Mouse (Mus musculus): ENCODE data around the gene Helq. TPM values are rescaled to one million over a fixed set of nuclear protein-coding genes. Genes with fewer than 3 reads are reported as not detected.
A peak's percentile ranks its signal among the peaks of the same experiment; 100 is the strongest.

The Helq gene
- polyA plus RNA-seq, 1 experiment from 2014 or later, result 16.0 TPM

GRCm38 (mm10) chr5:100819568-100820480 is 21.4 kb upstream of the Helq start:
- ATAC-seq (no peak), DNase-seq (ENCODE audit: low spot score) (no peak)
- H3K4me2 ChIP-seq (ENCODE audit: low read length), result peak overlapping the region; percentile 86
- 27% methylated on average over 16 of the region's 16 CpGs for WGBS
- H3K27ac ChIP-seq (ENCODE audit: low read depth, low read length), result no peak overlapping the region
- H3K9ac ChIP-seq (ENCODE audit: low read length), result peak overlapping the region; percentile 95
- peak overlapping the region; percentile 80 for H3K4me3 ChIP-seq (ENCODE audit: low read depth, low read length)
- H3K27me3 ChIP-seq (replicated peaks; ENCODE audit: control insufficient read depth, insufficient read depth, low read length), result 0 out of 2 replicates have a peak, but pooled peaks cover 3% of the 10 kb centered on the region
- H3K4me1 ChIP-seq (ENCODE audit: control insufficient read depth, insufficient read depth, low read length), result no peaks in the 10 kb centered on the region
- no peaks in the 10 kb centered on the region for H3K9me3 ChIP-seq (replicated peaks; ENCODE audit: control insufficient read depth, low read length)
- peaks cover 3% of the 10 kb centered on the region; the same call in 1 of the 2 replicates for H3K36me3 ChIP-seq (ENCODE audit: control insufficient read depth, insufficient read depth, low read length)

DNA sequence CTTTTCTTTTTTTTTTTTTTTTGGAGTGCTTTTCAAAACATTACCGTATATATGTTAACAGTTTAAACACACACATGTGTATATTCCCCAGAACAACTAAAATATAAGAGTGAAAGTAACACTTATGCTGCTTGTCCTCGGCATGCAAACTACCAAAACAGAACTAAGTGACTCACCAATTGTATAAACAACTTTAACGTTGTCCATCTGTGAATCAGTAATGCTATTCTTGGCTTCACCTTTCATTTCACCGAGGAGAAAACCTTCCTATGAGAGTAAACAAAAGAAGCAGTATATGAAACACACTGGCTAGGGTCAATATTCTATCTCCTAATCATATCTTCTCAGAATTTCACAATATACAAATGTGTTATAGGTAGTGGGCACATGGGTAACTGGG is 19.9 kb upstream of the Helq start:
- Histone ChIP-seq H3K9ac (ENCODE audit: low read length) (no peak overlapping the region), H3K4me3 (ENCODE audit: low read depth, low read length) (no peak overlapping the region), H3K4me2 (ENCODE audit: low read length) (no peak overlapping the region), H3K27me3 (replicated peaks; ENCODE audit: control insufficient read depth, insufficient read depth, low read length) (0 out of 2 replicates have a peak, but pooled peaks cover 3% of the 10 kb centered on the region), H3K9me3 (replicated peaks; ENCODE audit: control insufficient read depth, low read length) (no peaks in the 10 kb centered on the region), H3K36me3 (ENCODE audit: control insufficient read depth, insufficient read depth, low read length) (peaks cover 8% of the 10 kb centered on the region; the same call in 1 of the 2 replicates), H3K27ac (ENCODE audit: low read depth, low read length) (no peak overlapping the region), H3K4me1 (ENCODE audit: control insufficient read depth, insufficient read depth, low read length) (no peaks in the 10 kb centered on the region)
- 90% methylated on average over 4 of the region's 4 CpGs for WGBS
- DNase-seq (ENCODE audit: low spot score) (no peak), ATAC-seq (no peak)

DNA sequence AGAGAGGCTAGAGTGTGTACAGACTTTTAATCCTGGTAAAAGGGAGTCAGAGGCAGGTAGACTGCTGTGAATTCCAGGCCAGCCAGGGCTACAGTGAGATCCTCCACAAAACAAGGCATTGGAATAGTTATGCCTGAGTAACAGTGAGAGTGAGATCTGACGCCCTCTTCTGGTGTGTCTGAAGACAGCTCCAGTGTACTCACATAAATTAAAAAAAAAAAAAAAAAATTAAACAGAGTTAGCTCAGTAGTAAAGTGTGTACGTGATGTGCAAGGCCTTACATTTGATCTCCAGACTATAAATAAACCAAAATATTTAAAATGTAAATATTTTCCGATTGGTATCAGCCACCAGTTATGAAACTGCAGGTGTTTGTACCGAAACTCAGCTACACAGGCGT is 4.3 kb downstream of the Helq start:
- no peak for ATAC-seq
- H3K9ac ChIP-seq (ENCODE audit: low read length), result no peak overlapping the region
- no peaks in the 10 kb centered on the region for H3K27me3 ChIP-seq (replicated peaks; ENCODE audit: control insufficient read depth, insufficient read depth, low read length)
- DNase-seq (ENCODE audit: low spot score), result no peak
- no peaks in the 10 kb centered on the region for H3K9me3 ChIP-seq (replicated peaks; ENCODE audit: control insufficient read depth, low read length)
- 84% methylated on average over 5 of the region's 5 CpGs for WGBS
- H3K27ac ChIP-seq (ENCODE audit: low read depth, low read length), result no peak overlapping the region
- peaks cover 4% of the 10 kb centered on the region; the same call in 1 of the 2 replicates for H3K4me1 ChIP-seq (ENCODE audit: control insufficient read depth, insufficient read depth, low read length)
- H3K36me3 ChIP-seq (ENCODE audit: control insufficient read depth, insufficient read depth, low read length), result peaks cover 70% of the 10 kb centered on the region
- H3K4me3 ChIP-seq (ENCODE audit: low read depth, low read length), result no peak overlapping the region
- H3K4me2 ChIP-seq (ENCODE audit: low read length), result no peak overlapping the region

DNA sequence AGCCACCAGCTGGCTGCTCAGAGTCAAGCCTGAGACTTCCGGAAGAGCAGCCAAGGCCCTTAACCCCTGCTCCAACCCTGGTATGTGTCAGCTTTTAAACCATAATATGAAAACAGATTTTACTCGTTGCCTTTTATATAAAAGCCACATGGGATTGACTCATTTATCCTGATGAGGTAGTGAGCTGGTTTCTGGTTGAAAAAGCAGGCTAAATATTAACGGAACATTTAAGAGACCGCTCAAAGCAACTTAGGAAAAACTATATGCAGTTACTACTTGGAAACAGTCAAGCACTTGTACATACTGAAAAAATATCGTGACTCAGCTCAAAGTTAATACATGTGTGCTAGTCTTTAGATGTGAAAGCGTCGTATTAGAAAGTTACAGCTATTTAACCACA is 6.1 kb downstream of the Helq start:
- no peaks in the 10 kb centered on the region for H3K4me1 ChIP-seq (ENCODE audit: control insufficient read depth, insufficient read depth, low read length)
- no peak overlapping the region for H3K4me3 ChIP-seq (ENCODE audit: low read depth, low read length)
- no peak overlapping the region for H3K4me2 ChIP-seq (ENCODE audit: low read length)
- H3K9me3 ChIP-seq (replicated peaks; ENCODE audit: control insufficient read depth, low read length), result no peaks in the 10 kb centered on the region
- H3K36me3 ChIP-seq (ENCODE audit: control insufficient read depth, insufficient read depth, low read length), result peaks cover 87% of the 10 kb centered on the region
- no peak overlapping the region for H3K27ac ChIP-seq (ENCODE audit: low read depth, low read length)
- H3K9ac ChIP-seq (ENCODE audit: low read length), result no peak overlapping the region
- H3K27me3 ChIP-seq (replicated peaks; ENCODE audit: control insufficient read depth, insufficient read depth, low read length), result no peaks in the 10 kb centered on the region
- no peak for DNase-seq (ENCODE audit: low spot score)
- WGBS, result 91% methylated on average over 7 of the region's 7 CpGs
- no peak for ATAC-seq

- Histone ChIP-seq H3K4me1 (ENCODE audit: control insufficient read depth, insufficient read depth, low read length) (no peaks in the 10 kb centered on the region), H3K9ac (ENCODE audit: low read length) (no peak overlapping the region), H3K36me3 (ENCODE audit: control insufficient read depth, insufficient read depth, low read length) (peaks cover 93% of the 10 kb centered on the region), H3K27ac (ENCODE audit: low read depth, low read length) (no peak overlapping the region), H3K4me2 (ENCODE audit: low read length) (no peak overlapping the region), H3K9me3 (replicated peaks; ENCODE audit: control insufficient read depth, low read length) (no peaks in the 10 kb centered on the region), H3K27me3 (replicated peaks; ENCODE audit: control insufficient read depth, insufficient read depth, low read length) (no peaks in the 10 kb centered on the region), H3K4me3 (ENCODE audit: low read depth, low read length) (no peak overlapping the region)
- DNase-seq (ENCODE audit: low spot score) (no peak), ATAC-seq (no peak)
- 95% methylated on average over 9 of the region's 9 CpGs for WGBS
These were observed 10.9 kb downstream of the Helq start for GRCm38 (mm10) chr5:100787527-100787926.

DNA sequence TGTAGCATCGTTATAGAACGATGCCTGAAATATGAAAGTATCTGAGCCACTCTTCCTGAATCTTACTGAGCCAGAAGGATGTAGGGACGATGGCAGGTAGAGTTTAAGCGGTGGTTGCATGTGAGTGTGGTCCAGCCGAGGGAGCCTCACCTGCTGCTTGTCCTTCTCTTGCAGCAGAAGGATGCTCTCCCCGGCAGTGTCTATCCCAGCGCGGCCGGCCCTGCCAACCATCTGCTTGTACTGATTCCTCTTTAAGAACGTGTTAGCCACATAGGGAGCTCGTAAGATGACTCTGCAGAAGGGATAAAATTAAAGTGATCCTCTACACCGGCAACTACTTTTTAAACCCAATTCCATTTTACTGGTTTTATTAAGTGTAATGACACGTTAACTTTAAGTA is 19.4 kb downstream of the Helq start:
- H3K27ac ChIP-seq (ENCODE audit: low read depth, low read length), result no peak overlapping the region
- no peak overlapping the region for H3K4me3 ChIP-seq (ENCODE audit: low read depth, low read length)
- H3K9me3 ChIP-seq (replicated peaks; ENCODE audit: control insufficient read depth, low read length), result no peaks in the 10 kb centered on the region
- peaks cover 80% of the 10 kb centered on the region for H3K36me3 ChIP-seq (ENCODE audit: control insufficient read depth, insufficient read depth, low read length)
- H3K27me3 ChIP-seq (replicated peaks; ENCODE audit: control insufficient read depth, insufficient read depth, low read length), result no peaks in the 10 kb centered on the region
- DNase-seq (ENCODE audit: low spot score), result no peak
- no peak for ATAC-seq
- no peaks in the 10 kb centered on the region for H3K4me1 ChIP-seq (ENCODE audit: control insufficient read depth, insufficient read depth, low read length)
- no peak overlapping the region for H3K9ac ChIP-seq (ENCODE audit: low read length)
- no peak overlapping the region for H3K4me2 ChIP-seq (ENCODE audit: low read length)
- 94% methylated on average over 13 of the region's 13 CpGs for WGBS

DNA sequence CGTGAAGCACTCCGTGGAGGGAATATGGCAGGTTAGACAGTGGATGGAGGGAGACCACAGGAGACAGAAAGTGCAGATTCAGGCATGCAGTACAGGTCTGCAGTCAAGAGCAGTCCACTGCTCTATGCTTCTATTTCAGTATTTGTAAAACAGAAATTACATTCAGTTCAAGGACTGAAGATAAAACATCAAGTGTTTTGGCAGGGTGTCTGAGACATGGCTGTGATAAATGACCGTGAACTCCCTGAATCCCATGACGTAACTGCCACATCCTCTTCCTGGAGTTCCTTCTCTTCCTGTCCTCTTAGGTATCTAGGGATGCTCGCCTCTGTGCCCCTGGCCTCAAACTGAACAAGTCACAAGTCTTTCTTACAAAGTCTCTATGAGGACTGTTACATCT is 21.5 kb downstream of the Helq start:
- H3K27me3 ChIP-seq (replicated peaks; ENCODE audit: control insufficient read depth, insufficient read depth, low read length), result no peaks in the 10 kb centered on the region
- ATAC-seq (no peak), DNase-seq (ENCODE audit: low spot score) (no peak)
- no peaks in the 10 kb centered on the region for H3K4me1 ChIP-seq (ENCODE audit: control insufficient read depth, insufficient read depth, low read length)
- H3K27ac ChIP-seq (ENCODE audit: low read depth, low read length), result no peak overlapping the region
- no peaks in the 10 kb centered on the region for H3K9me3 ChIP-seq (replicated peaks; ENCODE audit: control insufficient read depth, low read length)
- WGBS, result 93% methylated on average over 5 of the region's 5 CpGs
- no peak overlapping the region for H3K4me2 ChIP-seq (ENCODE audit: low read length)
- no peak overlapping the region for H3K4me3 ChIP-seq (ENCODE audit: low read depth, low read length)
- H3K9ac ChIP-seq (ENCODE audit: low read length), result no peak overlapping the region
- peaks cover 82% of the 10 kb centered on the region for H3K36me3 ChIP-seq (ENCODE audit: control insufficient read depth, insufficient read depth, low read length)

- Histone ChIP-seq H3K9ac (ENCODE audit: low read length) (no peak overlapping the region), H3K36me3 (ENCODE audit: control insufficient read depth, insufficient read depth, low read length) (peaks cover 82% of the 10 kb centered on the region), H3K27ac (ENCODE audit: low read depth, low read length) (no peak overlapping the region), H3K27me3 (replicated peaks; ENCODE audit: control insufficient read depth, insufficient read depth, low read length) (no peaks in the 10 kb centered on the region), H3K4me2 (ENCODE audit: low read length) (no peak overlapping the region), H3K9me3 (replicated peaks; ENCODE audit: control insufficient read depth, low read length) (no peaks in the 10 kb centered on the region), H3K4me3 (ENCODE audit: low read depth, low read length) (no peak overlapping the region), H3K4me1 (ENCODE audit: control insufficient read depth, insufficient read depth, low read length) (no peaks in the 10 kb centered on the region)
- WGBS, result 95% methylated on average over 13 of the region's 13 CpGs
- no peak for ATAC-seq
- no peak for DNase-seq (ENCODE audit: low spot score)
These were observed 22.5 kb downstream of the Helq start for GRCm38 (mm10) chr5:100775778-100776404.

GRCm38 (mm10) chr5:100771575-100771974 is 26.8 kb downstream of the Helq start:
- no peak for DNase-seq (ENCODE audit: low spot score)
- H3K4me2 ChIP-seq (ENCODE audit: low read length), result no peak overlapping the region
- no peak overlapping the region for H3K9ac ChIP-seq (ENCODE audit: low read length)
- no peak for ATAC-seq
- 94% methylated on average over 4 of the region's 4 CpGs for WGBS
- no peak overlapping the region for H3K27ac ChIP-seq (ENCODE audit: low read depth, low read length)
- no peaks in the 10 kb centered on the region for H3K27me3 ChIP-seq (replicated peaks; ENCODE audit: control insufficient read depth, insufficient read depth, low read length)
- H3K4me3 ChIP-seq (ENCODE audit: low read depth, low read length), result no peak overlapping the region
- H3K9me3 ChIP-seq (replicated peaks; ENCODE audit: control insufficient read depth, low read length), result no peaks in the 10 kb centered on the region
- peaks cover 89% of the 10 kb centered on the region for H3K36me3 ChIP-seq (ENCODE audit: control insufficient read depth, insufficient read depth, low read length)
- no peaks in the 10 kb centered on the region for H3K4me1 ChIP-seq (ENCODE audit: control insufficient read depth, insufficient read depth, low read length)
